Mouse (Mus musculus): ENCODE results near the gene Fgfr2. TPM values are rescaled to one million over a fixed set of nuclear protein-coding genes. Genes with fewer than 3 reads are reported as not detected.

Fgfr2 gene
- total RNA-seq, 1 experiment: 37.5 TPM

DNA sequence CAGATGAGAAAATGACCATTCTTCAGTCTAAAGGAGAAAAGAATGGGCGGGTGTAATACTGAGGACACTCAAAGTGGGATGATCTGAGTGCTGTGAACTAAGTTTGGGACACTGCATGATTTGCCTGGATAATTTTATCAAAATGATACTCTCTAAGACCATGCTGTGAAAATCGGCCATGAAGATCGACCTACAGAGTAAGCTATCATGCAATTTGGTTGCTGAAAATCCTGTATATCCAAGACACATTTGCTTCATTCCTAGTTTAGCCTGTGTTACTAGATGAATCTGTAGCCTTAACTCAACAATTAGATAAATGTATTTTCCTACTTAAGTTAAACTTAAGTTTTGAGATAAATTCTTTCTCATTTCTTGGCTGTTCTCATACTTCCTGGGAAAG is 1655.8 kb downstream of the Fgfr2 start:
- Histone ChIP-seq H3K27ac (ENCODE audit: insufficient read depth, low read depth, low read length, poor library complexity, severe bottlenecking) (no peak overlapping the region), H3K4me3 (ENCODE audit: insufficient read depth in 1 of 2, low read depth in 1 of 2, low read length in 2 of 2, poor library complexity in 1 of 2, severe bottlenecking in 1 of 2) (no peak overlapping the region), H3K4me1 (ENCODE audit: control insufficient read depth in 2 of 2, insufficient read depth in 2 of 2, low read length in 2 of 2, poor library complexity in 1 of 2) (no peaks in the 10 kb centered on the region), H3K9ac (ENCODE audit: insufficient read depth, low read depth, low read length, poor library complexity, severe bottlenecking) (no peak overlapping the region), H3K9me3 (ENCODE audit: control insufficient read depth, insufficient read depth, low read depth, low read length) (no peaks in the 10 kb centered on the region), H3K36me3 (ENCODE audit: control insufficient read depth, insufficient read depth, low read length, poor library complexity, severe bottlenecking) (no peaks in the 10 kb centered on the region)
- TF ChIP-seq ZNF384 (IDR thresholded peaks at IDR 0.05; ENCODE audit: low read depth, low read length) (no peak), ZC3H11A (IDR thresholded peaks at IDR 0.05; ENCODE audit: borderline replicate concordance, low read depth, low read length) (no peak), HCFC1 (IDR thresholded peaks at IDR 0.05; ENCODE audit: borderline replicate concordance, insufficient read depth, low read length) (no peak), CHD2 (IDR thresholded peaks at IDR 0.05; ENCODE audit: low read depth, low read length) (no peak), MAFK (IDR thresholded peaks at IDR 0.05; ENCODE audit: insufficient read depth, low read depth, low read length) (no peak)
- no peak for DNase-seq (ENCODE audit: low read depth, low spot score)
- in situ Hi-C loops (cut with MboI; ENCODE audit: low sequenced_read_pairs in 2 of 2, unreplicated experiment in 2 of 2): no loop called here

GRCm38 (mm10) chr7:131465735-131466134 is 1657.4 kb downstream of the Fgfr2 start:
- Histone ChIP-seq H3K27ac (ENCODE audit: insufficient read depth, low read depth, low read length, poor library complexity, severe bottlenecking) (no peak overlapping the region), H3K9me3 (ENCODE audit: control insufficient read depth, insufficient read depth, low read depth, low read length) (no peaks in the 10 kb centered on the region)
- no peak for DNase-seq (ENCODE audit: low read depth, low spot score)

DNA sequence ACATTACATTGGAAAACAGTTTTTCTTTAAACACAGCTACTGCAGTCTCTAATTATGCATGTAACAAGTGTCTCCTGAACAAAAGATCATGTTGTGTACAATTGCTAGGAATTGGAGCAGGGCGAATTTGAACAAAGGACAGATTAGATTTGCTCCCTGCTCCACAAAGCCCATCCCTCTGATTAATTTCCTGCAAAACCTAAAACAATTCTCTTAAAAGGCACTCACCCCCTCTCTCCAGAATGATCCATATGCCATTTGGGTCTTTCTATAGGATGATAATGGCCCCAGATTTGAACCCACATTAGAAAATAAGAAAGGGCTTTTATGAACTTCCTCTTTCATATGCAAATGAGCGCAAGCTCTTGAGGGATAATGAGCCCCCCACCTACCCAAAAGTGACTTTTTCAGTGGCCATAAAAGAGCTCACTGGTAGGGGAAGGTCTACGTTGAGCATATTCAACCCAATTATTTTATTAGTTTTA is 1658.0 kb downstream of the Fgfr2 start:
- Histone ChIP-seq H3K27ac (ENCODE audit: insufficient read depth, low read depth, low read length, poor library complexity, severe bottlenecking) (no peak overlapping the region), H3K9me3 (ENCODE audit: control insufficient read depth, insufficient read depth, low read depth, low read length) (no peaks in the 10 kb centered on the region), H3K4me3 (ENCODE audit: insufficient read depth in 1 of 2, low read depth in 1 of 2, low read length in 2 of 2, poor library complexity in 1 of 2, severe bottlenecking in 1 of 2) (no peak overlapping the region), H3K36me3 (ENCODE audit: control insufficient read depth, insufficient read depth, low read length, poor library complexity, severe bottlenecking) (no peaks in the 10 kb centered on the region), H3K9ac (ENCODE audit: insufficient read depth, low read depth, low read length, poor library complexity, severe bottlenecking) (no peak overlapping the region), H3K4me1 (ENCODE audit: control insufficient read depth in 2 of 2, insufficient read depth in 2 of 2, low read length in 2 of 2, poor library complexity in 1 of 2) (no peaks in the 10 kb centered on the region)
- in situ Hi-C loops (cut with MboI; ENCODE audit: low sequenced_read_pairs in 2 of 2, unreplicated experiment in 2 of 2): no loop called here
- no peak for DNase-seq (ENCODE audit: low read depth, low spot score)
- TF ChIP-seq CHD2 (IDR thresholded peaks at IDR 0.05; ENCODE audit: low read depth, low read length) (no peak), ZC3H11A (IDR thresholded peaks at IDR 0.05; ENCODE audit: borderline replicate concordance, low read depth, low read length) (no peak), ZNF384 (IDR thresholded peaks at IDR 0.05; ENCODE audit: low read depth, low read length) (no peak), MAFK (IDR thresholded peaks at IDR 0.05; ENCODE audit: insufficient read depth, low read depth, low read length) (no peak), HCFC1 (IDR thresholded peaks at IDR 0.05; ENCODE audit: borderline replicate concordance, insufficient read depth, low read length) (no peak)

More at GRCm38 (mm10) chr7:131465735-131466134, 1657.4 kb downstream of the Fgfr2 start:
- in situ Hi-C loops (cut with MboI; ENCODE audit: low sequenced_read_pairs in 2 of 2, unreplicated experiment in 2 of 2): no loop called here
- no peak for TF ChIP-seq HCFC1 (IDR thresholded peaks at IDR 0.05; ENCODE audit: borderline replicate concordance, insufficient read depth, low read length)
- no peak for TF ChIP-seq ZNF384 (IDR thresholded peaks at IDR 0.05; ENCODE audit: low read depth, low read length)
- no peak for TF ChIP-seq CHD2 (IDR thresholded peaks at IDR 0.05; ENCODE audit: low read depth, low read length)
- no peak for TF ChIP-seq ZC3H11A (IDR thresholded peaks at IDR 0.05; ENCODE audit: borderline replicate concordance, low read depth, low read length)
- no peak for TF ChIP-seq MAFK (IDR thresholded peaks at IDR 0.05; ENCODE audit: insufficient read depth, low read depth, low read length)
- Histone ChIP-seq H3K36me3 (ENCODE audit: control insufficient read depth, insufficient read depth, low read length, poor library complexity, severe bottlenecking) (no peaks in the 10 kb centered on the region), H3K9ac (ENCODE audit: insufficient read depth, low read depth, low read length, poor library complexity, severe bottlenecking) (no peak overlapping the region), H3K4me1 (ENCODE audit: control insufficient read depth in 2 of 2, insufficient read depth in 2 of 2, low read length in 2 of 2, poor library complexity in 1 of 2) (no peaks in the 10 kb centered on the region), H3K4me3 (ENCODE audit: insufficient read depth in 1 of 2, low read depth in 1 of 2, low read length in 2 of 2, poor library complexity in 1 of 2, severe bottlenecking in 1 of 2) (no peak overlapping the region)

DNA sequence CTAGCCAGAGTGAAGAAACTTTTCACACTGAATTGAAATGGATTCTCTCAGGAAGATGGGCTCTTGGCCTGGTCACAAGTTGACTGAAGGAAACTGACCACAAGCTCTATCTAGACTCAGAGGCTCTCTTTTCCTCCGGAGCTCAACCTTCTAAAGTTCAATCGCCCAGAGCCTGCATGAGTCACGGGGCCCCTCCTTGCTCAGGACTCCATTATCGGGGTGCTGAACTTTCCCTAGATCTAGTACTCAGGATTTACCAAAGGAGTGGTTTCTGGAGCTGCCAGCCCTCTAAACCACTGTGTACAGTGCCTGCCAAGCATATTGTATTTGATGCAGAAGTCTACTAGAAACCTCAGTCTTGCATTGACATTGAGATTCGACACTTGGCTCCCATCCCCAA is 1666.4 kb downstream of the Fgfr2 start:
- Histone ChIP-seq H3K27ac (ENCODE audit: insufficient read depth, low read depth, low read length, poor library complexity, severe bottlenecking) (no peak overlapping the region), H3K9ac (ENCODE audit: insufficient read depth, low read depth, low read length, poor library complexity, severe bottlenecking) (no peak overlapping the region), H3K36me3 (ENCODE audit: control insufficient read depth, insufficient read depth, low read length, poor library complexity, severe bottlenecking) (no peaks in the 10 kb centered on the region), H3K9me3 (ENCODE audit: control insufficient read depth, insufficient read depth, low read depth, low read length) (no peaks in the 10 kb centered on the region), H3K4me3 (ENCODE audit: insufficient read depth in 1 of 2, low read depth in 1 of 2, low read length in 2 of 2, poor library complexity in 1 of 2, severe bottlenecking in 1 of 2) (no peak overlapping the region), H3K4me1 (ENCODE audit: control insufficient read depth in 2 of 2, insufficient read depth in 2 of 2, low read length in 2 of 2, poor library complexity in 1 of 2) (no peaks in the 10 kb centered on the region)
- no peak for DNase-seq (ENCODE audit: low read depth, low spot score)
- no peak for TF ChIP-seq ZC3H11A (IDR thresholded peaks at IDR 0.05; ENCODE audit: borderline replicate concordance, low read depth, low read length)
- no peak for TF ChIP-seq HCFC1 (IDR thresholded peaks at IDR 0.05; ENCODE audit: borderline replicate concordance, insufficient read depth, low read length)
- no peak for TF ChIP-seq ZNF384 (IDR thresholded peaks at IDR 0.05; ENCODE audit: low read depth, low read length)
- no peak for TF ChIP-seq CHD2 (IDR thresholded peaks at IDR 0.05; ENCODE audit: low read depth, low read length)
- TF ChIP-seq MAFK (IDR thresholded peaks at IDR 0.05; ENCODE audit: insufficient read depth, low read depth, low read length): no peak
- in situ Hi-C loops (cut with MboI; ENCODE audit: low sequenced_read_pairs in 2 of 2, unreplicated experiment in 2 of 2): no loop called here
